Mouse (Mus musculus): Measurements from ENCODE around the gene Trcg1.
"Not testable (repeated sequence)": the region's sequence is repeated elsewhere in the genome, so short reads cannot be mapped to it uniquely, and the experiment has no call there.

The Trcg1 gene

GRCm38 (mm10) chr9:57236256-57236655 is at the start of gene Trcg1:
TSS of gene Trcg1 (plus strand) at chr9:57236556.
- DNase-seq: no peak

- no peak for DNase-seq
Observed at GRCm38 (mm10) chr9:57196708-57197107, 39.6 kb upstream of the Trcg1 start.

- DNase-seq: no peak
Observed at GRCm38 (mm10) chr9:57197414-57197813, 38.9 kb upstream of the Trcg1 start.

- DNase-seq: no peak
Observed at GRCm38 (mm10) chr9:57202981-57203380, 33.4 kb upstream of the Trcg1 start.

GRCm38 (mm10) chr9:57203571-57203970 is 32.8 kb upstream of the Trcg1 start:
- DNase-seq: not testable (repeated sequence)

- DNase-seq: no peak
Observed at GRCm38 (mm10) chr9:57206896-57207295, 29.5 kb upstream of the Trcg1 start.

- peak; percentile 74 for DNase-seq
Observed at GRCm38 (mm10) chr9:57209316-57209715, 27.0 kb upstream of the Trcg1 start.

GRCm38 (mm10) chr9:57212448-57213222 is 23.7 kb upstream of the Trcg1 start:
- DNase-seq: no peak

GRCm38 (mm10) chr9:57214500-57214899 is 21.9 kb upstream of the Trcg1 start:
- no peak for DNase-seq

GRCm38 (mm10) chr9:57217220-57217619 is 19.1 kb upstream of the Trcg1 start:
- DNase-seq: no peak

- no peak for DNase-seq
Observed at GRCm38 (mm10) chr9:57218776-57219175, 17.6 kb upstream of the Trcg1 start.

GRCm38 (mm10) chr9:57219511-57219910 is 16.8 kb upstream of the Trcg1 start:
- no peak for DNase-seq

GRCm38 (mm10) chr9:57220356-57220755 is 16.0 kb upstream of the Trcg1 start:
- DNase-seq: peak; percentile 63

- no peak for DNase-seq
Observed at GRCm38 (mm10) chr9:57223341-57223740, 13.0 kb upstream of the Trcg1 start.

GRCm38 (mm10) chr9:57225780-57226627 is 10.4 kb upstream of the Trcg1 start:
- DNase-seq: no peak

- DNase-seq: not testable (repeated sequence)
Observed at GRCm38 (mm10) chr9:57226628-57227122, 9.7 kb upstream of the Trcg1 start.

GRCm38 (mm10) chr9:57227203-57227602 is 9.2 kb upstream of the Trcg1 start:
- DNase-seq: no peak

- DNase-seq: no peak
Observed at GRCm38 (mm10) chr9:57228186-57228585, 8.2 kb upstream of the Trcg1 start.

- no peak for DNase-seq
Observed at GRCm38 (mm10) chr9:57229726-57230125, 6.6 kb upstream of the Trcg1 start.

- no peak for DNase-seq
Observed at GRCm38 (mm10) chr9:57230146-57230783, 6.1 kb upstream of the Trcg1 start.

GRCm38 (mm10) chr9:57231536-57232255 is 4.7 kb upstream of the Trcg1 start:
- no peak for DNase-seq

GRCm38 (mm10) chr9:57232341-57232940 is 3.9 kb upstream of the Trcg1 start:
- no peak for DNase-seq

Measured in thymus, postnatal 4 days (tissue).